Mouse (Mus musculus) megakaryocyte, embryonic 14.5 days (primary cell): Measurements from ENCODE around the gene Gm21954.

Experiments used
- FLI1 ChIP-seq: IDR thresholded peaks from 2 replicates; pipeline ENCODE4 v1.6.1; 2012; ENCODE audit warnings: low read length, inconsistent platforms, mixed read lengths
- GATA1 ChIP-seq: IDR thresholded peaks from 3 replicates; pipeline ENCODE4 v1.6.1; 2012; ENCODE audit warnings: mixed read lengths, low read length, inconsistent platforms, borderline replicate concordance

DNA sequence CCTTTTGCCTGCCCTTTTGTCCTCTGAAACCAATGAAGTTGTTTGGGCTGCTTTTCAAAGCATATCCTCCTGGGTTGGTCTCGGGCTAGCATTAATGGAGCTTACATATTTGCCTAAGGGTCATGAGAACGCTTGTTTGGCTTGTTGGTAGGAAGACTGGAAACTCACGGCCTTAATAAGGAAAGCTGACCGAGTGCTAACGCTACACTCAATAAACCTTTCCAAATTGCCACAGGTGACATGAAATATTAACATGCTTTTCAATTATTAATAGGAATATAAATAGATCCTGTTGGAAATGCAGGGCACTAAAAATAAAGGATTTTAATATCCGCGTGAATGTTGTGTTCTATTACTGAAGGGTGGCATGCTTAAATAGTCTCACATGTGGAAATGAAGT lies 27.3 kb upstream of the Gm21954 start:
- TF ChIP-seq GATA1 (no peak), FLI1 (no peak)
